Mouse (Mus musculus) MEL-GATA-1-ER (cell line): Measurements from ENCODE around the gene Pcdh11x.
"Not testable (repeated sequence)": the region's sequence is repeated elsewhere in the genome, so short reads cannot be mapped to it uniquely, and the experiment has no call there.

Experiments used
- DNase-seq: peaks from one replicate; pipeline ENCODE4 v3.0.0-alpha.2; 2012; ENCODE audit warnings: low read depth; ENCODE audit errors: extremely low read depth

The Pcdh11x gene

DNA sequence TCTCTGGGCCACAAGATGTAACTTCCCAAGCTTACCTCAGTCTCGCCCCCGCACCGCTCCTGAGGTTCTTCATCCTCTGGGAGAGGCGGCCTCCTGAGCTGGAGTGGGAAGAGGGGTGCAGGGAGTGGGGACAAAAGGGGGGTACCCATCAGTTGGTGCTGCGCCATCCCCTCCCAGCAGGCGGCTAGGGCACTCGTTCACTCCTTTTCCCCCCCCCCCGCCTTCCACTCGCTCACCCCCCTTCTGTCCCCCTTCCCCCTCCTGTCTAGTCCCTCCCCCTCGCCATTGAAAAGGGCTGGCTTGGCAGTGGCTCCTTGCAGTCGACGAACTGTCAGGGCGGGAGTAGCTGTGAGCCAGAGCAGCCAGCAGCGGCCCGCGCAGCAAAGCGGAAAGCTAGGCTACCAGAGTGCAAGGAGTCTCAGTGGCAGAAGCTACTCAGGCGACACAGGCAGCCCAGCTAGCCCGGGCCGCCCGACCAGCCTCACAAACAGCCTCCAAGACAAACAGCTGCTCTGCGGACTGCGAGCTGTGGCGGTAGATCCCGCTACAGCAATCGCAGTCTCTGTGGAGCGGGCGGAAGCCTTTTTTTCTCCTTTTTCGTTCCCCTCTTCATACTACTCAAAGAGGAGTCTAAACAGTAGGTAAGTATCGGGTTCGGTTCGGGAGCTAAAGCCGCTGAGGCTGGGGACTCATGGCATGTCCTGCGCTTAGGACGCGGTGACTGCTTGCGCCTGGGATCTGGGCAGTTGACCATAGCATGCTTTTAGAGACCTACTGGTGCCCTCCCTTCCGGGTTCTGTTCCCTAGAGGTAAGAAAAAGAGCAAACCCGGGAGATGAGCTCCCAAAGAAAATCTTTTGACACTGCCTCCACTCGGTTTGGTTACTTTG is at the start of gene Pcdh11x:
TSS of gene Pcdh11x (plus strand) at position 249 of the 889 bp plus-strand sequence.
- DNase-seq: no peak

DNA sequence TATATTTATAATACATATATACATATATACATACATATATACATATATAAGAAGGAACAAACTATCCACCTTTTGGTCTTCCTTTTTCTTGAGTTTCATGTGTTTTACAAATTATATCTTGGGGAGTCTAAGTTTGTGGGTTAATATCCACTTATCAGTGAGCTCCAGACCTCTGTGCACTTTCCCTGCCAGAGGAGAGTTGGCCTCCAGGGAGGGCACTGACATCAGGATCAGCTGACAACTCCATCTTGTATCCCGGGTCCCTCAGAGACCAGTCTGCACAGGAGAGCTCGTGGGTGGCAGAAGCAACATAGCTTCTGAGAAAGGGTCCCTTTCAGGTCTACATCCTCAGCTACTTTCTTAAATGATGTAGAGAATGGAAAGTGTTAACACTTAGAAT is 30.0 kb upstream of the Pcdh11x start:
- DNase-seq: peak; percentile 2

DNA sequence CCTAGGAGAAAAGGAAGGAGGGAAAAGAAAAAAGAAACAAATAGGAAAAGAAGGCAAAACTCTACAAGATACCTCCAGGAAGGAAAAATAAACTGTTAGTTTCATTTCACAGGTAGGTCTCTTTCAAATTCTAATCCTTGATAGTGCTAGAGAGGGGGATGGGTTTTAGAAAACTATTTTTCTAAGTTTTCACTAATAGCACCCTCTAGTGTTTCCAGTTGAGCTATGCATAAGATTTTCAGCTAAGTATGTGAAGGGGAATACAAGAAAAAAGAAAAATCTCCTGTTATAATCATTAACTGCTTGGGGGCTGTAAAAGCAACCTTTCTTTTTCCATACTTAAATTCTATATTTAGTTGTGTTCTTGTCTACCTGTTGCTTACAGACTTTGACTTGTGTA is 4.5 kb upstream of the Pcdh11x start:
- peak; percentile 7 for DNase-seq

DNA sequence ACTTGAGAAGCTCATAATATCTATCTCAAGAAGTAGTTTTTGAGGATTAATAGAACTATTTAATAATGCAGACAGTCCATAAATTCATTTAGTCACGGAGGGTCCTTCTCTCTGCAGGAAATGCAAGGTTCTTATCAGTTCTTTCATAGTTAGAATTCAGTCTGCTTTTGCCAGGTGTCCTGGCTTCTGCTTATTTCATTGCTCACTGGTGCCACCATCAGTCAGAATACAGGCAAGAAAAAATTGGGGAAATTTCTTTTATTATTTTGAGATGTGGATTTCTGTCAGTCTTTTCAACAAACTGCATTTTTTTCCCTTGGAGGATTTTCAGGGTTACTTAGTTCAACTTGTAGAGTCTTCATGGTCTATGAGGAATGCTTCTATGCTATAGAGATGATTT is 2.6 kb upstream of the Pcdh11x start:
- DNase-seq: peak; percentile 10

DNA sequence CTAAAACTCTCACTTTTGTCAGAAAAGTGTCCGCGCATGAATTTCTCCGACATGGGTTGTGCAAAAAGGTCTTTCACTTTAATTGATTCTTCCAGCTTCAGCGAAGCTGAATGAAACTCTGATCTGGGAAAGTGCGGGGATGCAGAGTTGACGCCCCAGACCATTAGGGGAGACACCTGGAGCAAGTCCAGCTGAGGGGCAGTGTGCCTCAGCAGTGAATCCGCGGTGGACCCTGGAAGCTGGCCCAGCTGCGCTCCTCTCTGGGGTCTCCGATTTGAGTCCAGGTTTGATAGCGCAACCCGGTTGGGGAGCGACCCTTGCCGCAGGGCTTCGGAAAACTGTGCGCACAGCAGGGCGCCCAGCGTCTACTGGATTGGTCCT is 831 bp downstream of the Pcdh11x start:
- DNase-seq: no peak

DNA sequence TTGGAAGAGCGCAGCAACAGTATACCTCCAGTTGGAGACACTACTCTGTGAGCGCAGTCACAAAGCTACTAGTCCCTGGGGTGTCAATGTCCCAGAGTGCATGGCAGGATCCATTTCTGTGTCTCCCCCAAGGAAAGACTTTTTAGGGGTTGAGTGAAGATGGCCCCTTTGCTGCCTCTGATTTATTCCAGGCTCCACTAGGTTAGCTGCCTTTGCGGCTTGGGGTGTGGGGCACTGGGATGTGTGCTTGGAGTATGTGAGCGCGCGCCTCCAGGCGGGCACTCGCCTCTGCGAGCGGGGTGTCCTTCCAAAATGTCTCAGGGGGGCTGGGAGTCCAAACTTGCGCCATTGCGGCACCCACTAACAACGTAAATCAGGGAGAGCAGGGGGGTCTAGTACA is 1.6 kb downstream of the Pcdh11x start:
- no peak for DNase-seq

DNA sequence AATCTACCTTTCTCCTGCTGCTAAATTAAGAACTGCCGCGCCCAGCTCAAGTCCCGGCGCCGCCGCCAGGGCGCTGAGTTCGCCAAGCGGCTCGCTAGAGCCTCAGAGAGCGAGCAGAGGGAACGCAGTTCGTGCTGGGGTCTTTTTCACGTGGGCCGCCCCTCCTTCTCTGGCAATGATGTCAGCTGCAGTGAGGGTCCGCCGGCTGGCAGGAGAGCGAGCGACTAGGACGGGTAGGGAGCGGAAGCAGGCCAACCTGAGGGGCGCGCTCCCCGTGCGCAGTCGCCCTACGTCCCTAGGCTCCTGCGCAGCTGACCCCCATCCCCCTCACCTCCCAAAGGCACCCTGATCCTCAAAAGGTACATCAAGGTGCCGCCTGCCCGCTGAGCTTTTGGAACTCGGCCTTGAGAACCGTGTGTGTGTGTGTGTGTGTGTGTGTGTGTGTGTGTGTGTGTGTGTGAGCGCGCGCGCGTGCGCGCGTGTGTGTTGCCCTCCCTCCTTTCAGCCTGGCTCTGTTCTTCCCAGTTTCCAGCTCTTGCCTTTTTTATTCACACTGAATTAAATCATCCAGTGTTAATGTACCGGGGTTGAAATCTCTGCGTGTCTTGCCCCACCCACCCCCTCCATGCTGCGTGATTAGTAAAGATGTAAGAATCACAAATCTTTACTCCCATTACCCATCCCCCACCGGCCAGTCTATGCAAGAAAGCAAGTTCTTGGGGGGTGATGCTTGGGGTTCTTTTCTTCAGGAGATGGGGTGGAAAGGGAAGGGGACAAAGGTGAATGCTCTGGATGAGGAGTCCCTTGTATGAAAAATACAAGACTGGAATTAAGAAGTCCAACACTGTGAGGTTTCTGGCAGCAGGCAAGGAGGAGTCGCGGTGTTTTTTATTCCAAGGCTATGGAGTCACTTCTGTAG is 3.0 kb downstream of the Pcdh11x start:
- no peak for DNase-seq

DNA sequence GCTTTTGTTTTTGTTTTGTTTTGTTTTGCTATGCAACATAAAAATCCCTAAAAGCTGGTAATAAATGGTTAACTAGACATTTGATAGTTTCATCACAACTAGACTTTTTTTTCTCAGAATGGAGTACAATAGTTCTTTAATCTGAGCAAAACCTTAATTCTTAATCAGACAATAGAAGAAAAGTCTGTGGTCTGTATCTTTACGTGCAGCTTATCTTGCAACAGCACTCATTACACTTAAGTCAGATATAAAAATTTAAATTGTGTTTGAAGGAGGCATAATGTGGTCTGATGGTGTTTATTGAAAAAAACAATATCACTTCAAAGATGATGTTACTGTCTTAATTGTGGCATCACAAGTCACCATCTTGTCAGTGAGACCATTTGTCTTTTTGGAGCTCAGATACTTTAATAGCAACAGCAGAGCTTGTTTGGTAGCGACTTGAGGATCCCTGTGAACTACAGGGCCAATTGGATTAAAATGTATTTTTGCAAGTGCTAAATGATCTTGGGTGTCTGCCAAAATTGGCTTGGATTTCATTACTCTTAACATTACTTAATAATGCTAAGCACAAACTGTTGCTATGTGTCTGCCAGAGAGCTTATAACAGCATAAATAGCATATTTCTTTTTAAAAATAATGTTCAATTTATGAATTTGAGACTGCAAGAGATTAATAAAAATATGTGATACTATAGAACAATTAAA is 11.6 kb downstream of the Pcdh11x start:
- peak; percentile 9 for DNase-seq

DNA sequence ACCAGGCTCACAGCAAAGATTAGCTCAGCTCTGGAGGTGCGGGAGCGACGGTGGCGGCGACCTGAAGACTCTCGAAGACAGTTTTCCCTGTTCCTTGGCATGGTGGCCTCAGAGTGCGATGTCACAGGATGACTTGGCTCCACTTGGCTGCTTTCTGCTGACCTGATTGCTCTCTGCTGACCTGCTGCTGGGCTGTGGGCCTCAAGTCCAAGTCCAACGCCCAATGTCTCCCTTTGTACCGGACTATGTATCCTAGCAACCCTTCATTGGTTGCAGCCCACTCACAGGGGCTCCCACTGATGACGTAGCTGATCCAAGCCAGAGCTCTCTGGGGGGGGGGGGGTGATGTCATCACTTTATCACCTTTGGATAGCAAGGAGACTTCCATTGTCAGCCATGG is 22.9 kb downstream of the Pcdh11x start, which contains the start of gene H2afb3:
TSS of gene H2afb3 (minus strand) at position 101 of the 400 bp plus-strand sequence.
- not testable (repeated sequence) for DNase-seq

DNA sequence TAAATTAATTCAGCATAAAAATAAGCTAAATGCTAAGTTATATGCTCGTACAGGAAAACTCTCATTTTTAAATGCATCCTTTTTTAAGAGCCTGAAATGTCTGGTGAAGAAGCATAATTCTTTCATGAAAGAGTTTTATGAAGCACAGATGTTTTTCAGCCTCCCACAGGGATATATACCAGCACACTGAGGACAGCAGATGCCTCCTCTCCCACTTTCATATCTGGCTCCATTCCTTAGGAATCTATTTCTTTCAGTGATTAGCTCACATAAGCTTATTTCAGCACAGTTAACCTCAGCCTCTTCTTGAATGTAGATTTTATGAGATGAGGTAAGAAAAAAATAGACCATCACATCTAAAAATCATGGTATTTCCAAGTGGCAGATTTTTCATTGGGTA is 176.2 kb downstream of the Pcdh11x start:
- DNase-seq: no peak

DNA sequence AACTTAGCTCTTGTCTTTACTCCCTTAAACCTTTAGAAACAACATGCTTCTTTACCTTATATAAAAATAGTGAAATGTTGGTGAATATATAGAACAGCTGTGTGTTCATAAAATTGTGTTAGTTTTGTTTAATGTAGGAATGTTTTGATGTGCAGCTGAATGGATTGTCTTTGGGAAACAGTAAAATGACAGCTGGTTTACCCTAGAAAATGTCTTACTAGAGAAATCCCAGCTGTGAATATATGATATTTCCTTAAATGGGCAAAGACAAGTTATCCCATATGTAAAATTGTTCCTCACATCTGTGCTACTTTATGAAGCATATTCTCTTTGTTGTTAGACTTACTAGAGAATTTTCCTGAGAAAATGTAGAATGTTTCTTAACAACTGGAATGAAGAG is 196.4 kb downstream of the Pcdh11x start:
- DNase-seq: no peak

DNA sequence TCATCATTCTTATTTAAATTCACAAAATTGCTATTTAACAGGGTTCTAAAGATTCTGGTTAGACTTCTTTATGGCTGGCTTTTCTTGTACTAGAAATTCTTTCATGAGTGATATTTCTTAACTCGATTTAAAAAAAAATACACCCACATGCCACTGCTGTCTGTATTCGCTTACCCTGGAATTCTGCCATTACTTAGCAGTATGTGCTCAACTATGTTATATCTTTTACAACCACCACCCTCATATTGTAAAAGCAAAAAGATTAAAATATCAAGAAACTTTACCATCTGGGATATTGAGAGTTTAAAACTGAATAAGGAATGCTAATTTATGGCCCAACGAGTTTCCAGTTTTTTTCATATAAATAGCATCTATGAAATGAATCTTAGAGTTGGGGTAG is 234.9 kb downstream of the Pcdh11x start:
- no peak for DNase-seq

DNA sequence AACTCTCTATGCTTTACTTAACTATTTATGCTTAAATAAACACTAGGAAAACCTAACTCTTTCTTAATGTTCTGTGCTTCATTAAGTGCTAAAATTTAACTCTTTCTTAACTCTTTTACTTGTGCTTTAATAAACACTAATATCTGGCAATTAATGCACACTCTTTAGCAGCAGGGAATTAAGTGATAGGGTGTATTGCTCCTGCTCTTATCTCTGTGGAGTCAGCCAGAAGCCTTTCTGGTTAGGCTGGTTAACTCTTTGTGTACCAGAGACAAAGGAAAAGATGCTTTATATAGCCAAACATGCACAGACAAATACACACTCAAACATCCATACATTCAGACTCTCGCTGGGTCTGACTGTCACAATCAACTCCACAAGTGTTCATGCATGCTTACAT is 309.2 kb downstream of the Pcdh11x start:
- no peak for DNase-seq

DNA sequence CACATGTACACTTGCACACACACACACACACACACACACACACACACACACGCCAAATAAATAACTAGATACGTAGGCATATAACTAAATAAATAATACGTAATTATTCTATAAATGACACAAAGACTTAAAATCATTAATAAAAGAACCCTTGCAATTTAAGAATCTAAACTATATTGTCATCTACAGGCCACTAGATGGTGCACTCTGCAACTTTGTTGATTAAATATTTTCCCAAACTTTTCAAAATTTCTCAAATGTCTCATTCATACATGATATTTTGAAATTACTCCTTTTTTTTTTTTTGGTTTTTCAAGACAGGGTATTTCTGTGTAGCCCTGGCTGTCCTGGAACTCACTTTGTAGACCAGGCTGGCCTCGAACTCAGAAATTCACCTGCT is 328.4 kb downstream of the Pcdh11x start:
- DNase-seq: peak; percentile 6

DNA sequence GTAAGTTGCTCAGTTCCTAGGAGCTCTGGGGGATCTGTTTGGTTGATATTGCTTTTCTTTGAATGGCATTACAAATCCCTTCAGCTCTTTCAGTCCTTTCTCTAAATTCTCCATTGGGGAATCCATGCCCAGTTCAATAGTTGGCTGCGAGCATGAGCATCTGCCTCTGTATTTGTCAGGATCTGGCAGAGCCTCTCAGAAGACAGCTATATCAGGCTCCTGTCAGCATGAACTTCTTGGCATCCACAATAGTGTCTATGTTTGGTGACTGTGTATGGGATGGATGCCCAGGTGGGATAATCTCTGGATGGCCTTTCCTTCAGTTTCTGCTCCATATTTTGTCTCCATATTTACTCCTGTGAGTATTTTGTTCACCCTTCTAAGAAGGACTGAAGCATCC is 380.2 kb downstream of the Pcdh11x start:
- DNase-seq: not testable (repeated sequence)

DNA sequence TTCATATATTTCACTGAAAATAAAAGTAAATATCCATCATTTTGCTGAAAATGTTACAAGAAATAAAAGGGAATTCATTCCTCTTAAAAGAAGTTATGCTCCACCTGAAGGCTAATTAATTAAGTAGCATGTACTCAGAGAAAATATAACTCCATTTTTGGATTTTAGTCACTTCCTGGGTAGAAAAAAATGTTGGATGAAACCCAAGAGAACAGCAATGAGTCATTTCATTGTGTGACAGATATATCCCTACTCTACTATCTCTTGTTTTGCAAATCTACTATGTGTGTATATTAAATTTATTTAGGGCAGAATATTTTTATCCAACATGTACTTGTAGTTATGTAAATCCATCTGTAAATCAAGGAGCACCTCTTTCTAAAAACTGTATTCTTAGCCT is 444.1 kb downstream of the Pcdh11x start:
- DNase-seq: no peak

DNA sequence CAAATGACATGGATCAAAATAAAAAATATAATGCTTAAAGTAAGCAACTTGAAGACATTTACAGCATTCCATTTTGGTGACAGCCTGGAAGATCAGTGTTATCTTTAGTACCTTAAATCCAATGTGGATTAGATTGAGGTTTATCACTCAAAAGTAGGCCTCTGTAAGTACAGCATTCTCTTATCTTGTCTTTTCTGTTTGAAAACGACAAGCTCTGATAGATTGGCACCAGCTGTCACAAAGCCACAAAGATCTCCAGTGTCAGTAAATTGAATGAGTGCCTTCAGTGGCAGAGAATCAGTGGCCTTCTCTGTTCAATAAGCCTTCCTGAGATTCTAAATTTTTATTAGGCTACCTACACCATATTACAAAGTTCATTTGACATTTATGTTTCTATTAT is 445.7 kb downstream of the Pcdh11x start:
- no peak for DNase-seq

DNA sequence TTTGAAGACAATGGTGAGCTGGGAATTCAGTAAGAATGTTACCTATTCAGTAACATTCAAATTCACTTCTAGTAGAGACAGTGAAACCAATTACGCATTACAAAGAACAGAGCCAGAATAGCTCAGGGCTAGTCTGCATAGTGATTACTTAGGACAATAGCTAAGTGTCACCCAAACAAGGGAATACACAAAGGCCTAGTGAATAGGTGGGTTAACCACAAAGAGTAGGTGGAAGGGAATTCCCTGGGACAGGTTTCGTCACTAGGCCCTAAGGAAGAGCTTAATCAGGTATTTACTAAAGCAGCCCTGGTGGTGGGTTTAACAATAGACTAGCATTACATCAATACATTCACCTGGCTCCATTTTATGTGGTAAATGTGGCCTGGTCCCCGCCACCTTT is 654.5 kb downstream of the Pcdh11x start:
- DNase-seq: no peak
